Mouse (Mus musculus) mouse trophoblast stem cell (cell line): ENCODE measurements around the gene Aipl1.

ENCODE experiments used
- in situ Hi-C, 2 experiments: fragments of 300-500 bp; cut with MseI, MboI; formaldehyde crosslinking; loops; 2 replicates in 1 of 2; 3 replicates in 1 of 2; pipeline ENCODE4 v1.15.1; 2025

The Aipl1 gene

GRCm38 (mm10) chr11:72037409-72037808 is at the start of gene Aipl1:
Gene Aipl1 (minus strand): TSS chr11:72037509.
- in situ Hi-C loops = loop anchor here in 1 of 2 experiments (10.0 kb wide), 1 partner anchor 693 kb away; no protein-coding TSS in a partner anchor

GRCm38 (mm10) chr11:72086251-72087046 is 49.1 kb upstream of the Aipl1 start:
- in situ Hi-C loops = no loop called here

- in situ Hi-C loops = no loop called here
Measured at GRCm38 (mm10) chr11:72084337-72084736, 47.0 kb upstream of the Aipl1 start.

GRCm38 (mm10) chr11:72082601-72083000 is 45.3 kb upstream of the Aipl1 start:
- in situ Hi-C loops = no loop called here

GRCm38 (mm10) chr11:72080461-72080860 is 43.2 kb upstream of the Aipl1 start:
- in situ Hi-C loops = no loop called here

- in situ Hi-C loops = no loop called here
Measured at GRCm38 (mm10) chr11:72078647-72079046, 41.3 kb upstream of the Aipl1 start.

GRCm38 (mm10) chr11:72078056-72078455 is 40.7 kb upstream of the Aipl1 start:
- in situ Hi-C loops = no loop called here

GRCm38 (mm10) chr11:72074230-72074629 is 36.9 kb upstream of the Aipl1 start:
- in situ Hi-C loops = no loop called here

GRCm38 (mm10) chr11:72072331-72072905 is 35.1 kb upstream of the Aipl1 start:
- in situ Hi-C loops = no loop called here

- in situ Hi-C loops = no loop called here
Measured at GRCm38 (mm10) chr11:72070733-72071132, 33.4 kb upstream of the Aipl1 start.

- in situ Hi-C loops = no loop called here
Measured at GRCm38 (mm10) chr11:72068026-72068425, 30.7 kb upstream of the Aipl1 start.

- in situ Hi-C loops = no loop called here
Measured at GRCm38 (mm10) chr11:72067326-72067725, 30.0 kb upstream of the Aipl1 start.

GRCm38 (mm10) chr11:72066330-72066729 is 29.0 kb upstream of the Aipl1 start:
- in situ Hi-C loops = no loop called here

- in situ Hi-C loops = no loop called here
Measured at GRCm38 (mm10) chr11:72065103-72065502, 27.8 kb upstream of the Aipl1 start.

GRCm38 (mm10) chr11:72064414-72064813 is 27.1 kb upstream of the Aipl1 start:
- in situ Hi-C loops = no loop called here

GRCm38 (mm10) chr11:72061093-72061620 is 23.8 kb upstream of the Aipl1 start:
- in situ Hi-C loops = no loop called here

- in situ Hi-C loops = no loop called here
Measured at GRCm38 (mm10) chr11:72060416-72060815, 23.1 kb upstream of the Aipl1 start.

GRCm38 (mm10) chr11:72057166-72057565 is 19.9 kb upstream of the Aipl1 start:
- in situ Hi-C loops = loop anchor here in 1 of 2 experiments (10.0 kb wide), 1 partner anchor 108 kb away; no protein-coding TSS in a partner anchor

- in situ Hi-C loops = loop anchor here in 1 of 2 experiments (10.0 kb wide), 1 partner anchor 110 kb away; no protein-coding TSS in a partner anchor
Measured at GRCm38 (mm10) chr11:72055176-72055575, 17.9 kb upstream of the Aipl1 start.

GRCm38 (mm10) chr11:72052636-72053035 is 15.3 kb upstream of the Aipl1 start:
- in situ Hi-C loops = loop anchor here in 1 of 2 experiments (10.0 kb wide), 1 partner anchor 112 kb away; no protein-coding TSS in a partner anchor

GRCm38 (mm10) chr11:72052221-72052620 is 14.9 kb upstream of the Aipl1 start:
- in situ Hi-C loops = loop anchor here in 1 of 2 experiments (10.0 kb wide), 1 partner anchor 113 kb away; no protein-coding TSS in a partner anchor
